Mouse (Mus musculus) embryonic facial prominence, embryonic 13.5 days (tissue): ENCODE measurements at regions not wholly inside any gene's neighbourhood (a gene's known extent, or its start where the extent isn't known, plus 50 kb on each side); places are given as distances from the start of the nearest gene placed in this dataset.

Source experiments
- ATAC-seq: fragments of 200-750 bp; cut with Nextera tagmentation; 2 replicates; pipeline ENCODE4 v1.8.0; 2017; ENCODE audit warnings: low read depth; ENCODE audit not compliant: insufficient number of reproducible peaks, insufficient read depth, low FRiP score, low TSS enrichment
- H3K27ac ChIP-seq: fragments of 300-500 bp; sonication (generic); 2 replicates; pipeline ENCODE4 v1.5.1; 2015; ENCODE audit warnings: moderate library complexity, mild to moderate bottlenecking, inconsistent platforms
- H3K27me3 ChIP-seq: fragments of 300-500 bp; sonication (generic); 2 replicates; pipeline ENCODE4 v1.6.1; 2015; ENCODE audit warnings: mild to moderate bottlenecking, inconsistent platforms
- H3K36me3 ChIP-seq: fragments of 300-500 bp; sonication (generic); 2 replicates; pipeline ENCODE4 v1.6.1; 2015; ENCODE audit warnings: mild to moderate bottlenecking, inconsistent platforms
- H3K4me1 ChIP-seq: fragments of 300-500 bp; sonication (generic); 2 replicates; pipeline ENCODE4 v1.6.1; 2015; ENCODE audit warnings: inconsistent platforms
- H3K4me2 ChIP-seq: fragments of 300-500 bp; sonication (generic); 2 replicates; pipeline ENCODE4 v1.6.1; 2015; ENCODE audit warnings: moderate library complexity, mild to moderate bottlenecking, inconsistent platforms
- H3K4me3 ChIP-seq: fragments of 300-500 bp; sonication (generic); 2 replicates; pipeline ENCODE4 v1.5.1; 2015; ENCODE audit warnings: mild to moderate bottlenecking, inconsistent platforms
- H3K9ac ChIP-seq: fragments of 300-500 bp; sonication (generic); 2 replicates; pipeline ENCODE4 v1.6.1; 2015; ENCODE audit warnings: mild to moderate bottlenecking, inconsistent platforms
- H3K9me3 ChIP-seq: fragments of 300-500 bp; sonication (generic); 2 replicates; pipeline ENCODE4 v1.6.1; 2016; ENCODE audit warnings: inconsistent platforms
- WGBS: fragments of 180-500 bp; shearing (Covaris S2); methylation state at CpG from one replicate; pipeline ENCODE4 v1.1.7; 2015; ENCODE audit warnings: mixed read lengths; 5-methylcytosine and 5-hydroxymethylcytosine counted together

- Histone ChIP-seq H3K9ac (no peak overlapping the region), H3K4me3 (no peak overlapping the region), H3K4me2 (no peak overlapping the region), H3K27ac (no peak overlapping the region), H3K27me3 (no peaks in the 10 kb centered on the region), H3K4me1 (no peaks in the 10 kb centered on the region), H3K9me3 (no peaks in the 10 kb centered on the region), H3K36me3 (no peaks in the 10 kb centered on the region)
- no peak for ATAC-seq
- WGBS: 71% methylated on average over 2 of the region's 2 CpGs
Observed at GRCm38 (mm10) chr2:133429369-133430062, 122.4 kb upstream of the Bmp2 start.

GRCm38 (mm10) chr2:133430741-133431438 lies 121.1 kb upstream of the Bmp2 start:
- H3K9me3 ChIP-seq: no peaks in the 10 kb centered on the region
- WGBS: 49% methylated on average over 4 of the region's 4 CpGs
- no peak for ATAC-seq
- H3K9ac ChIP-seq: no peak overlapping the region
- no peaks in the 10 kb centered on the region for H3K4me1 ChIP-seq
- no peaks in the 10 kb centered on the region for H3K27me3 ChIP-seq
- no peak overlapping the region for H3K4me3 ChIP-seq
- H3K4me2 ChIP-seq: no peak overlapping the region
- no peaks in the 10 kb centered on the region for H3K36me3 ChIP-seq
- no peak overlapping the region for H3K27ac ChIP-seq

GRCm38 (mm10) chr2:133432141-133432813 lies 119.7 kb upstream of the Bmp2 start:
- Histone ChIP-seq H3K4me1 (peaks cover 5% of the 10 kb centered on the region; the same call in 1 of the 2 replicates), H3K36me3 (no peaks in the 10 kb centered on the region), H3K27ac (no peak overlapping the region), H3K9ac (no peak overlapping the region), H3K4me3 (no peak overlapping the region), H3K4me2 (no peak overlapping the region), H3K9me3 (no peaks in the 10 kb centered on the region), H3K27me3 (no peaks in the 10 kb centered on the region)
- WGBS: 79% methylated on average over 10 of the region's 10 CpGs
- ATAC-seq: no peak

- no peak for ATAC-seq
- Histone ChIP-seq H3K9me3 (no peaks in the 10 kb centered on the region), H3K27me3 (no peaks in the 10 kb centered on the region), H3K27ac (peak overlapping the region; percentile 74; the same call in 1 of the 2 replicates), H3K9ac (peak overlapping the region; percentile 58), H3K36me3 (no peaks in the 10 kb centered on the region), H3K4me2 (peak overlapping the region; percentile 55), H3K4me3 (peak overlapping the region; percentile 35), H3K4me1 (peaks cover 12% of the 10 kb centered on the region)
- 28% methylated on average over 22 of the region's 22 CpGs for WGBS
Observed at GRCm38 (mm10) chr2:133436913-133437843, 114.8 kb upstream of the Bmp2 start.

GRCm38 (mm10) chr2:133438018-133438417 lies 113.9 kb upstream of the Bmp2 start:
- Histone ChIP-seq H3K9me3 (no peaks in the 10 kb centered on the region), H3K27me3 (no peaks in the 10 kb centered on the region), H3K4me2 (peak overlapping the region; percentile 55), H3K36me3 (no peaks in the 10 kb centered on the region), H3K27ac (peak overlapping the region; percentile 74; the same call in 1 of the 2 replicates), H3K4me3 (peak overlapping the region; percentile 35), H3K9ac (0 out of 2 replicates have a peak overlapping the region, but pooled peaks have one; percentile 58), H3K4me1 (peaks cover 12% of the 10 kb centered on the region)
- WGBS: 23% methylated on average over 3 of the region's 4 CpGs
- ATAC-seq: no peak

GRCm38 (mm10) chr2:133443024-133443423 lies 108.9 kb upstream of the Bmp2 start:
- Histone ChIP-seq H3K9me3 (no peaks in the 10 kb centered on the region), H3K27me3 (no peaks in the 10 kb centered on the region), H3K4me1 (no peaks in the 10 kb centered on the region), H3K36me3 (no peaks in the 10 kb centered on the region), H3K27ac (no peak overlapping the region), H3K9ac (no peak overlapping the region), H3K4me3 (no peak overlapping the region), H3K4me2 (no peak overlapping the region)
- 88% methylated on average over 4 of the region's 4 CpGs for WGBS
- ATAC-seq: no peak

GRCm38 (mm10) chr2:133443490-133443889 lies 108.5 kb upstream of the Bmp2 start:
- H3K36me3 ChIP-seq: no peaks in the 10 kb centered on the region
- H3K27ac ChIP-seq: no peak overlapping the region
- no peak overlapping the region for H3K9ac ChIP-seq
- no peaks in the 10 kb centered on the region for H3K27me3 ChIP-seq
- H3K4me2 ChIP-seq: no peak overlapping the region
- ATAC-seq: no peak
- H3K4me1 ChIP-seq: no peaks in the 10 kb centered on the region
- H3K9me3 ChIP-seq: no peaks in the 10 kb centered on the region
- 83% methylated on average over 2 of the region's 2 CpGs for WGBS
- no peak overlapping the region for H3K4me3 ChIP-seq

GRCm38 (mm10) chr2:133452947-133453346 lies 99.0 kb upstream of the Bmp2 start:
- H3K9ac ChIP-seq: no peak overlapping the region
- no peaks in the 10 kb centered on the region for H3K27me3 ChIP-seq
- H3K36me3 ChIP-seq: no peaks in the 10 kb centered on the region
- no peak overlapping the region for H3K27ac ChIP-seq
- ATAC-seq: no peak
- 82% methylated on average over 6 of the region's 6 CpGs for WGBS
- no peaks in the 10 kb centered on the region for H3K4me1 ChIP-seq
- no peak overlapping the region for H3K4me2 ChIP-seq
- no peaks in the 10 kb centered on the region for H3K9me3 ChIP-seq
- no peak overlapping the region for H3K4me3 ChIP-seq

GRCm38 (mm10) chr2:133455484-133456170 lies 96.3 kb upstream of the Bmp2 start:
- Histone ChIP-seq H3K9me3 (no peaks in the 10 kb centered on the region), H3K9ac (no peak overlapping the region), H3K4me3 (no peak overlapping the region), H3K27ac (no peak overlapping the region), H3K4me1 (no peaks in the 10 kb centered on the region), H3K4me2 (no peak overlapping the region), H3K27me3 (no peaks in the 10 kb centered on the region), H3K36me3 (no peaks in the 10 kb centered on the region)
- no peak for ATAC-seq
- 75% methylated on average over 7 of the region's 7 CpGs for WGBS

GRCm38 (mm10) chr2:133456785-133457184 lies 95.2 kb upstream of the Bmp2 start:
- ATAC-seq: no peak
- 81% methylated on average over 2 of the region's 2 CpGs for WGBS
- no peaks in the 10 kb centered on the region for H3K9me3 ChIP-seq

More at GRCm38 (mm10) chr2:133456785-133457184, 95.2 kb upstream of the Bmp2 start:
- Histone ChIP-seq H3K36me3 (no peaks in the 10 kb centered on the region), H3K4me1 (no peaks in the 10 kb centered on the region), H3K27me3 (no peaks in the 10 kb centered on the region), H3K27ac (no peak overlapping the region), H3K4me3 (no peak overlapping the region), H3K4me2 (no peak overlapping the region), H3K9ac (no peak overlapping the region)
